ENCODE assay signal across 11 mouse cellular contexts in the genomic region with DNA sequence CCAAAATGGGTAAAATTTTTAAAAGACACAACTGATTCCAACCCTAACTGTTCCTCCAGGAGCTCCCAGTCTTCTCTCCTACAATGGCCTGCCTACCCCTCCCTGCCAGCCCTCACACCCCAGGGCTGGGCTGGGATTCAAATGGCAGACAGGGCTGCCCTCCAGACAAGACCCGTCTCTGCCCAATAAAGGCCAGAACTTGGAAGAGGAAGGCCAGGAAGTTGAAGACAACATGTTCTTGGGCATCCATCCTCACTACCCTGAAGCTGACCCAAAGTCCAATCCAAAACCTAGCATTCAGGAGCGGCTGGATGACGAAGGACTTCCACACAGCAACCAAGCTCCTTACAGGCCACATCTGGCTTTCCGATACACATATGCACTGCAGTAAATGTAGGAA.
DNase-seq lines count a peak whose midpoint lies in the region; ATAC-seq lines count a peak whose summit lies in the region.
"Had no signal": no experiment of that assay in that cellular context is flagged by ENCODE, and none has a peak within 500 bp of the region (broad histone marks: within the 10 kb centered on the region; RNA-seq: fewer than 3 reads in every experiment).

No protein-coding gene starts in this region.

- peak overlapping the region; percentile 29; the same call in 1 of the 2 replicates for H3K27ac ChIP-seq in heart, embryonic 13.5 days (replicated peaks)
- no peak overlapping the region for H3K27ac ChIP-seq in heart, embryonic 11.5 days (ENCODE audit: low read depth, low read length)
- H3K27ac ChIP-seq in midbrain, embryonic 16.5 days (ENCODE audit: low read length), result peak overlapping the region; percentile 38; the same call in 1 of the 2 replicates
- H3K27ac ChIP-seq in midbrain, embryonic 15.5 days, result no peak overlapping the region
- H3K27ac ChIP-seq in stomach, embryonic 16.5 days (ENCODE audit: low read length), result peak overlapping the region; percentile 72
- H3K27ac ChIP-seq: embryonic facial prominence, embryonic 10.5 days had no signal

- WGBS in heart, embryonic 13.5 days, result 85% methylated on average over 4 of the region's 4 CpGs
- 82% methylated on average over 4 of the region's 4 CpGs for WGBS in heart, embryonic 11.5 days (ENCODE audit: insufficient replicate concordance)
- WGBS in midbrain, embryonic 16.5 days, result 50% methylated on average over 4 of the region's 4 CpGs
- 55% methylated on average over 4 of the region's 4 CpGs for WGBS in midbrain, embryonic 15.5 days
- 58% methylated on average over 4 of the region's 4 CpGs for WGBS in stomach, embryonic 16.5 days

- no peaks in the 10 kb centered on the region for H3K27me3 ChIP-seq in heart, embryonic 13.5 days (replicated peaks)
- no peaks in the 10 kb centered on the region for H3K27me3 ChIP-seq in heart, embryonic 11.5 days (ENCODE audit: control insufficient read depth, insufficient read depth, low read length)
- no peaks in the 10 kb centered on the region for H3K27me3 ChIP-seq in midbrain, embryonic 16.5 days (ENCODE audit: control insufficient read depth, insufficient read depth, low read depth, low read length)
- no peaks in the 10 kb centered on the region for H3K27me3 ChIP-seq in midbrain, embryonic 15.5 days (replicated peaks)
- no peaks in the 10 kb centered on the region for H3K27me3 ChIP-seq in stomach, embryonic 16.5 days (ENCODE audit: control insufficient read depth, insufficient read depth, low read length)

- H3K36me3 ChIP-seq in heart, embryonic 13.5 days, result no peaks in the 10 kb centered on the region
- no peaks in the 10 kb centered on the region for H3K36me3 ChIP-seq in heart, embryonic 11.5 days (ENCODE audit: control insufficient read depth, insufficient read depth, low read length)
- H3K36me3 ChIP-seq in midbrain, embryonic 16.5 days (ENCODE audit: control insufficient read depth, insufficient read depth, low read length), result no peaks in the 10 kb centered on the region
- no peaks in the 10 kb centered on the region for H3K36me3 ChIP-seq in midbrain, embryonic 15.5 days (replicated peaks)
- no peaks in the 10 kb centered on the region for H3K36me3 ChIP-seq in stomach, embryonic 16.5 days (ENCODE audit: control insufficient read depth, insufficient read depth, low read length)
- H3K36me3 ChIP-seq: embryonic facial prominence, embryonic 10.5 days had no signal

- no peak overlapping the region for H3K4me3 ChIP-seq in heart, embryonic 13.5 days
- H3K4me3 ChIP-seq in heart, embryonic 11.5 days (ENCODE audit: low read depth, low read length), result no peak overlapping the region
- no peak overlapping the region for H3K4me3 ChIP-seq in midbrain, embryonic 16.5 days (ENCODE audit: low read depth, low read length)
- H3K4me3 ChIP-seq in midbrain, embryonic 15.5 days, result no peak overlapping the region
- H3K4me3 ChIP-seq in stomach, embryonic 16.5 days (replicated peaks; ENCODE audit: low read length), result no peak overlapping the region
- H3K4me3 ChIP-seq: embryonic facial prominence, embryonic 10.5 days had no signal

- peak; percentile 53 to 62 for DNase-seq in cerebellum, postnatal 36 days
- no peak for DNase-seq in left cerebral cortex, postnatal 10 days (ENCODE audit: extremely low spot score in 1 of 2, low spot score in 2 of 2)
- DNase-seq in urinary bladder, adult 18-20 months (ENCODE audit: low spot score in 2 of 2), result no peak
- DNase-seq: kidney, postnatal 4 days; thymus, adult 18-20 months had no signal

- H3K4me1 ChIP-seq in heart, embryonic 13.5 days, result peaks cover 28% of the 10 kb centered on the region
- peaks cover 14% of the 10 kb centered on the region for H3K4me1 ChIP-seq in heart, embryonic 11.5 days (ENCODE audit: control insufficient read depth, insufficient read depth, low read length)
- peaks cover 18% of the 10 kb centered on the region for H3K4me1 ChIP-seq in midbrain, embryonic 16.5 days (ENCODE audit: control insufficient read depth, insufficient read depth, low read length)
- H3K4me1 ChIP-seq in midbrain, embryonic 15.5 days, result peaks cover 10% of the 10 kb centered on the region
- peaks cover 18% of the 10 kb centered on the region for H3K4me1 ChIP-seq in stomach, embryonic 16.5 days (ENCODE audit: control insufficient read depth, insufficient read depth, low read length)

- no peak for ATAC-seq in heart, embryonic 13.5 days (ENCODE audit: extremely low read depth, insufficient number of reproducible peaks, low FRiP score, low TSS enrichment)
- ATAC-seq in heart, embryonic 11.5 days (replicated peaks; ENCODE audit: insufficient number of reproducible peaks, low FRiP score, low TSS enrichment), result no peak
- ATAC-seq in midbrain, embryonic 16.5 days, result peak; percentile 54; the same call in 1 of the 2 replicates
- ATAC-seq in midbrain, embryonic 15.5 days (replicated peaks), result no peak; the same call in 1 of the 2 replicates
- peak; percentile 30; the same call in 1 of the 2 replicates for ATAC-seq in stomach, embryonic 16.5 days (ENCODE audit: insufficient read depth, low FRiP score)

- H3K9me3 ChIP-seq in heart, embryonic 13.5 days, result no peaks in the 10 kb centered on the region
- H3K9me3 ChIP-seq in heart, embryonic 11.5 days (replicated peaks; ENCODE audit: control insufficient read depth, low read length), result no peaks in the 10 kb centered on the region
- no peaks in the 10 kb centered on the region for H3K9me3 ChIP-seq in midbrain, embryonic 16.5 days (replicated peaks; ENCODE audit: control insufficient read depth, low read length, poor library complexity, severe bottlenecking)
- no peaks in the 10 kb centered on the region for H3K9me3 ChIP-seq in midbrain, embryonic 15.5 days
- H3K9me3 ChIP-seq in stomach, embryonic 16.5 days (replicated peaks; ENCODE audit: control insufficient read depth, low read length), result no peaks in the 10 kb centered on the region
- H3K9me3 ChIP-seq: embryonic facial prominence, embryonic 10.5 days had no signal

- intact Hi-C loops in left cerebral cortex, postnatal 10 days (cut with DNase I), result no loop called here

- H3K9ac ChIP-seq in heart, embryonic 13.5 days, result no peak overlapping the region
- no peak overlapping the region for H3K9ac ChIP-seq in heart, embryonic 11.5 days (ENCODE audit: low read depth, low read length)
- no peak overlapping the region for H3K9ac ChIP-seq in midbrain, embryonic 16.5 days (ENCODE audit: low read depth, low read length)
- no peak overlapping the region for H3K9ac ChIP-seq in midbrain, embryonic 15.5 days
- H3K9ac ChIP-seq in stomach, embryonic 16.5 days (ENCODE audit: low read length), result no peak overlapping the region

- H3K4me2 ChIP-seq in heart, embryonic 13.5 days, result no peak overlapping the region
- H3K4me2 ChIP-seq in heart, embryonic 11.5 days, result no peak overlapping the region
- no peak overlapping the region for H3K4me2 ChIP-seq in midbrain, embryonic 16.5 days (ENCODE audit: low read length)
- no peak overlapping the region for H3K4me2 ChIP-seq in midbrain, embryonic 15.5 days
- H3K4me2 ChIP-seq in stomach, embryonic 16.5 days (ENCODE audit: low read depth, low read length), result no peak overlapping the region

Comparison
In these comparisons a context has a peak if more than half of its experiments do, and no peak if none do; other contexts are left out.
1. ATAC-seq: peak in midbrain, embryonic 16.5 days (single experiment) and stomach, embryonic 16.5 days (single experiment); none in heart, embryonic 13.5 days (single experiment), heart, embryonic 11.5 days (single experiment) and midbrain, embryonic 15.5 days (single experiment).
2. H3K27ac ChIP-seq: peak in heart, embryonic 13.5 days (single experiment), midbrain, embryonic 16.5 days (single experiment) and stomach, embryonic 16.5 days (single experiment); none in heart, embryonic 11.5 days (single experiment) and midbrain, embryonic 15.5 days (single experiment).
3. DNase-seq: peak in cerebellum, postnatal 36 days (2 of 2); none in left cerebral cortex, postnatal 10 days (0 of 2) and urinary bladder, adult 18-20 months (0 of 2).